Mouse (Mus musculus) embryonic fibroblast, embryonic 13.5 days (primary cell): ENCODE measurements around the gene Gm9887.

Source experiments
- CTCF ChIP-seq: IDR thresholded peaks from 2 replicates; pipeline ENCODE4 v1.5.1; 2011; ENCODE audit warnings: mild to moderate bottlenecking, control low read depth, low read length, moderate library complexity, borderline replicate concordance; ENCODE audit not compliant: insufficient read depth
- POLR2A ChIP-seq: IDR thresholded peaks from 2 replicates; pipeline ENCODE4 v1.6.1; 2011; ENCODE audit warnings: low read depth, mild to moderate bottlenecking, control low read depth, low read length, moderate library complexity

GRCm38 (mm10) chr12:69384606-69385005 is 12.3 kb upstream of the Gm9887 start:
- no peak for TF ChIP-seq POLR2A
- TF ChIP-seq CTCF: no peak
